Mouse (Mus musculus) monocyte, adult 2 months (primary cell): ENCODE data around the gene Mbd3l2.
"Not testable (repeated sequence)": the region's sequence is repeated elsewhere in the genome, so short reads cannot be mapped to it uniquely, and the experiment has no call there.

Experiments
- DNase-seq, 2 experiments: peaks; one replicate each; pipeline ENCODE4 v3.0.0; 2022; ENCODE audit warnings: low spot score in 2 of 2, low read depth in 1 of 2

Mbd3l2 gene

DNA sequence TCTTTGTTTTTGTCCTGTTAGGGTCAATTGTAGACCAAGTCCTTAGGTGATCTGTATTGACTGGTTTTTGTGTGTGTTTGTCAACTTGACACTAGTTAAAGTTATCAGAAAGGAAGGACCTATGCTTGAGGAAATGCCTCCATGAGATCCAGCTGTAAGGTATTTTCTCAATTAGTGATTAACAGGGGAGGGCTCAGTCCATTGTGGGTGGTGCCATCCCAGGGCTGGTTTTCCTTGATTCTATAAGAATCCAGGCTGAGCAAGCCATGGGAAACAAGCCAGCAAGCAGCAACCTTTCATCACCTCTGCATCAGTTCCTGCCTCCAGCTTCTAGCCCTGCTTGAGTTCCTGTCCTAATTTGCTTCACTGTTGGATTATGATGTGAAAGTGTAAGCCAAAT, at the start of gene Mbd3l2:
Mbd3l2 (plus strand) TSS at position 301 of the 400 bp plus-strand sequence.
- DNase-seq: no peak

GRCm38 (mm10) chr9:18385782-18386181, 44.7 kb upstream of the Mbd3l2 start:
- no peak for DNase-seq

GRCm38 (mm10) chr9:18399629-18400028, 30.8 kb upstream of the Mbd3l2 start:
- no peak for DNase-seq

DNA sequence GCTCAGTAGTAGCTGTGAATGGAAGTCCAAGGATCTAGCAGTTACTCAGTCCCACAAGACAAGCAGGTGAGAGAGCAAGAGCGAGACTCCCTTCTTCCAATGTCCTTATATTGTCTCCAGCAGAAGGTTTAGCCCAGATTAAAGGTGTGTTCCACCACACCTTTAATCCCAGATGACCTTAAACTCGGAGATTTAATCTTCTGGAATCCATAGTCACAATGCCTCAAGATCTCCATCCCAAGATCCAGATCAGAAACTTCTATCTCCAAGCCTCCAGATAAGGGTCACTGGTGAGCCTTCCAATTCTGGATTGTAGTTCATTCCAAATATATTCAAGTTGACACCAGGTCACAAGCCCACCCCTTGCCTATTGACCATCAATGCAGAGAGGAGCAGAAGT, 27.6 kb upstream of the Mbd3l2 start, which contains the start of gene Naalad2:
Naalad2 (minus strand) TSS at position 101 of the 400 bp plus-strand sequence.
- DNase-seq: not testable (repeated sequence)

GRCm38 (mm10) chr9:18404118-18404517, 26.3 kb upstream of the Mbd3l2 start, which contains the start of gene Ubtfl1:
Gene Ubtfl1 (plus strand): TSS chr9:18404418.
- no peak for DNase-seq

- not testable (repeated sequence) for DNase-seq
These were observed 18.1 kb upstream of the Mbd3l2 start for GRCm38 (mm10) chr9:18412371-18412770.

DNA sequence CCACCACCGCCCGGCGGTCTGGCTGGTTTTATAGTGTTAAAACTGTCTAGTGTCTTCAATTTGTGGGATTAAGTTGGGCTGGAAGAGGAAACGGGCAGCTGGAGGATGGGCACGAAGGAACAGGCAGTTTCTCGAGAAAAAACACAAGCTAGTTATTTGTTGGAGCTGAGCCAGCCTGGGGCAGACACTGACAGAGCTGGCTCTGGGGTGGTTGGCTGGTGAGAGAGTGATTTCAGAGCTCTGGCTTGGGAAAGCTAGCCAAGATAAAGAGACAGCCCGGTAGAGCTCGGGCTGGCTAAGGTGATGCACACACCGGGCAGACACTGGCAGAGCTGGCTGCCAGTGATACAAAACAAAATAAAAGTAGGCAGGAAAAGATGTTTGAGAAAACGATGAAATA, 1.2 kb downstream of the Mbd3l2 start:
- DNase-seq: no peak

DNA sequence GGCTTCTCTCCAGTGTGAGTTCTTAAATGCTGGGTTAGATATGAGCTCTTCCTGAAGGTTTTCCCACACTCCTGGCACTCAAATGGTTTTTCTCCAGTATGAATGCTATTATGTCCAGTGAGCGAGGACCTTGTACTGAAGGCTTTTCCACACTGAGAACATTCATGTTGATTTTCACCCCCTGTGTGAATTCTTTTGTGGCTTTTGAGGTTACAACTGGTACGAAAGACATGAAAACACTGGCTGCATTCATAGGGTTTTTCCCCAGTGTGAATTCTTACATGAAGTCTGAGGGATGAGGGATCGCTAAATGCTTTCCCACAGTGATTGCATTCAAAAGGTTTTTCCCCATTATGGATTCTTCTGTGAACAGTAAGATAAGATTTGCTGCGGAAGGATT, 26.1 kb downstream of the Mbd3l2 start:
- no peak for DNase-seq

DNA sequence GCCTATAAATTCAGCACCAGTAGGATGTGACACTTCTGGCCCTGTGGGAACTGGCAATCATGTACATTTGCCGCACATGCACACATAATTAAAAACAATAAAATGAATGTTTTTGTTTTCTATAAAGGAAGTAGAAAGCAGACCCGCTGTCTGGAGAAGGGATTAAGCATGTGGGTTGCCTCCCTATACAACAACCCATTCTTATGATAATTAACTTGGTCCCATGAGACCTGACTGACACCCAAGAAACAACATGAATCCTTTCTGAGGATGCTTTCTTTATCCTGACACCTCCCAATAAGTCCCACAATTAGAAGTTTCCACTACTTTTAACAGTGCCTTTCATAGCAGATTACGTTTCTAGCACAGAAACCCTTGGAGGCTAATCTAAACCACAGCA, 36.9 kb downstream of the Mbd3l2 start:
- DNase-seq: no peak

GRCm38 (mm10) chr9:18468005-18468404, 37.6 kb downstream of the Mbd3l2 start:
- DNase-seq: no peak

- DNase-seq: peak; percentile 14 to 28
These were observed 43.1 kb downstream of the Mbd3l2 start for GRCm38 (mm10) chr9:18473324-18474128.

GRCm38 (mm10) chr9:18478168-18478567, 47.7 kb downstream of the Mbd3l2 start, which contains the start of the genes Zfp558 and Mbd3l1:
Gene Zfp558 (minus strand): TSS chr9:18478268.
Gene Mbd3l1 (plus strand): TSS chr9:18478359.
- no peak for DNase-seq
